Mouse (Mus musculus): Measurements from ENCODE around the gene Plekhg5. TPM values are rescaled to one million over a fixed set of nuclear protein-coding genes. Genes with fewer than 3 reads are reported as not detected.
"Not testable (repeated sequence)": the region's sequence is repeated elsewhere in the genome, so short reads cannot be mapped to it uniquely, and the experiment has no call there.

Plekhg5 gene
- 2.6 and 3.0 TPM in 2 replicates for polyA plus RNA-seq (2012; ENCODE audit: insufficient read depth, insufficient read length, missing spikeins)

- TF ChIP-seq CTCF (IDR thresholded peaks at IDR 0.05; ENCODE audit: low read depth, low read length) (no peak), POLR2A (IDR thresholded peaks at IDR 0.05; ENCODE audit: borderline replicate concordance, low read depth, low read length) (no peak)
- Histone ChIP-seq H3K4me1 (ENCODE audit: control insufficient read depth, insufficient read depth, low read length) (peaks cover 4% of the 10 kb centered on the region), H3K27ac (ENCODE audit: insufficient read depth, low read depth, low read length) (no peak within 1 kb of the TSS), H3K4me3 (ENCODE audit: insufficient read depth, low read length) (no peak within 1 kb of the TSS; the same call in 1 of the 2 replicates)
Observed at GRCm38 (mm10) chr4:152072121-152072601, at the start of gene Plekhg5. Gene Plekhg5, plus strand, starts transcription at chr4:152072498.

- H3K4me1 ChIP-seq (ENCODE audit: control insufficient read depth, insufficient read depth, low read length) = peaks cover 5% of the 10 kb centered on the region
Observed at GRCm38 (mm10) chr4:152022506-152022905, 49.8 kb upstream of the Plekhg5 start.

GRCm38 (mm10) chr4:152024525-152024924, 47.8 kb upstream of the Plekhg5 start:
- H3K4me1 ChIP-seq (ENCODE audit: control insufficient read depth, insufficient read depth, low read length) = peaks cover 9% of the 10 kb centered on the region
- H3K27ac ChIP-seq (ENCODE audit: insufficient read depth, low read depth, low read length) = no peak overlapping the region
- no peak for TF ChIP-seq POLR2A (IDR thresholded peaks at IDR 0.05; ENCODE audit: borderline replicate concordance, low read depth, low read length)
- no peak for TF ChIP-seq CTCF (IDR thresholded peaks at IDR 0.05; ENCODE audit: low read depth, low read length)
- H3K4me3 ChIP-seq (ENCODE audit: insufficient read depth, low read length) = no peak overlapping the region

More at GRCm38 (mm10) chr4:152022506-152022905, 49.8 kb upstream of the Plekhg5 start:
- no peak for TF ChIP-seq CTCF (IDR thresholded peaks at IDR 0.05; ENCODE audit: low read depth, low read length)
- TF ChIP-seq POLR2A (IDR thresholded peaks at IDR 0.05; ENCODE audit: borderline replicate concordance, low read depth, low read length) = no peak
- Histone ChIP-seq H3K4me3 (ENCODE audit: insufficient read depth, low read length) (no peak overlapping the region), H3K27ac (ENCODE audit: insufficient read depth, low read depth, low read length) (no peak overlapping the region)

GRCm38 (mm10) chr4:152026751-152027508, 45.4 kb upstream of the Plekhg5 start:
- TF ChIP-seq CTCF (IDR thresholded peaks at IDR 0.05; ENCODE audit: low read depth, low read length) (no peak), POLR2A (IDR thresholded peaks at IDR 0.05; ENCODE audit: borderline replicate concordance, low read depth, low read length) (no peak)
- peak overlapping the region; percentile 29 for H3K27ac ChIP-seq (ENCODE audit: insufficient read depth, low read depth, low read length)
- H3K4me1 ChIP-seq (ENCODE audit: control insufficient read depth, insufficient read depth, low read length) = peaks cover 9% of the 10 kb centered on the region
- peak overlapping the region; percentile 75 for H3K4me3 ChIP-seq (ENCODE audit: insufficient read depth, low read length)

GRCm38 (mm10) chr4:152027524-152027923, 44.8 kb upstream of the Plekhg5 start, which contains the start of gene Zbtb48:
Gene Zbtb48, minus strand, starts transcription at chr4:152027671.
- H3K27ac ChIP-seq (ENCODE audit: insufficient read depth, low read depth, low read length) = peak within 1 kb of the TSS; percentile 29
- peaks cover 9% of the 10 kb centered on the region for H3K4me1 ChIP-seq (ENCODE audit: control insufficient read depth, insufficient read depth, low read length)
- TF ChIP-seq CTCF (IDR thresholded peaks at IDR 0.05; ENCODE audit: low read depth, low read length) = no peak
- no peak for TF ChIP-seq POLR2A (IDR thresholded peaks at IDR 0.05; ENCODE audit: borderline replicate concordance, low read depth, low read length)
- H3K4me3 ChIP-seq (ENCODE audit: insufficient read depth, low read length) = peak within 1 kb of the TSS; percentile 75

- peaks cover 9% of the 10 kb centered on the region for H3K4me1 ChIP-seq (ENCODE audit: control insufficient read depth, insufficient read depth, low read length)
- no peak overlapping the region for H3K27ac ChIP-seq (ENCODE audit: insufficient read depth, low read depth, low read length)
- TF ChIP-seq POLR2A (IDR thresholded peaks at IDR 0.05; ENCODE audit: borderline replicate concordance, low read depth, low read length) = no peak
- TF ChIP-seq CTCF (IDR thresholded peaks at IDR 0.05; ENCODE audit: low read depth, low read length) = no peak
- no peak overlapping the region for H3K4me3 ChIP-seq (ENCODE audit: insufficient read depth, low read length)
Observed at GRCm38 (mm10) chr4:152028456-152028855, 43.8 kb upstream of the Plekhg5 start.

- Histone ChIP-seq H3K27ac (ENCODE audit: insufficient read depth, low read depth, low read length) (no peak overlapping the region), H3K4me1 (ENCODE audit: control insufficient read depth, insufficient read depth, low read length) (peaks cover 9% of the 10 kb centered on the region), H3K4me3 (ENCODE audit: insufficient read depth, low read length) (no peak overlapping the region)
- no peak for TF ChIP-seq POLR2A (IDR thresholded peaks at IDR 0.05; ENCODE audit: borderline replicate concordance, low read depth, low read length)
- no peak for TF ChIP-seq CTCF (IDR thresholded peaks at IDR 0.05; ENCODE audit: low read depth, low read length)
Observed at GRCm38 (mm10) chr4:152029087-152029486, 43.2 kb upstream of the Plekhg5 start.

GRCm38 (mm10) chr4:152029997-152030396, 42.3 kb upstream of the Plekhg5 start:
- Histone ChIP-seq H3K4me1 (ENCODE audit: control insufficient read depth, insufficient read depth, low read length) (peaks cover 9% of the 10 kb centered on the region), H3K27ac (ENCODE audit: insufficient read depth, low read depth, low read length) (no peak overlapping the region), H3K4me3 (ENCODE audit: insufficient read depth, low read length) (no peak overlapping the region)
- no peak for TF ChIP-seq CTCF (IDR thresholded peaks at IDR 0.05; ENCODE audit: low read depth, low read length)
- TF ChIP-seq POLR2A (IDR thresholded peaks at IDR 0.05; ENCODE audit: borderline replicate concordance, low read depth, low read length) = no peak

- Histone ChIP-seq H3K4me3 (ENCODE audit: insufficient read depth, low read length) (no peak overlapping the region), H3K4me1 (ENCODE audit: control insufficient read depth, insufficient read depth, low read length) (peaks cover 2% of the 10 kb centered on the region), H3K27ac (ENCODE audit: insufficient read depth, low read depth, low read length) (no peak overlapping the region)
- TF ChIP-seq CTCF (IDR thresholded peaks at IDR 0.05; ENCODE audit: low read depth, low read length) (no peak), POLR2A (IDR thresholded peaks at IDR 0.05; ENCODE audit: borderline replicate concordance, low read depth, low read length) (no peak)
Observed at GRCm38 (mm10) chr4:152032922-152033321, 39.4 kb upstream of the Plekhg5 start.

GRCm38 (mm10) chr4:152036464-152036863, 35.8 kb upstream of the Plekhg5 start:
- not testable (repeated sequence) for H3K4me3 ChIP-seq (ENCODE audit: insufficient read depth, low read length); H3K27ac ChIP-seq (ENCODE audit: insufficient read depth, low read depth, low read length); H3K4me1 ChIP-seq (ENCODE audit: control insufficient read depth, insufficient read depth, low read length)
